Mouse (Mus musculus): ENCODE results near the gene Agr3.

Gene Agr3

GRCm38 (mm10) chr12:35925402-35925801 lies at the start of gene Agr3:
Gene Agr3 (plus strand): TSS chr12:35925620.
- no peak for DNase-seq (ENCODE audit: low spot score)

GRCm38 (mm10) chr12:35884892-35885558 lies 40.4 kb upstream of the Agr3 start:
- no peak for DNase-seq (ENCODE audit: low spot score)

- no peak for DNase-seq (ENCODE audit: low spot score)
These were observed 36.0 kb upstream of the Agr3 start for GRCm38 (mm10) chr12:35889383-35889782.

GRCm38 (mm10) chr12:35890756-35891155 lies 34.7 kb upstream of the Agr3 start:
- DNase-seq (ENCODE audit: low spot score), result no peak

GRCm38 (mm10) chr12:35894304-35894900 lies 31.0 kb upstream of the Agr3 start:
- DNase-seq (ENCODE audit: low spot score), result no peak

- peak; percentile 34 for DNase-seq (ENCODE audit: low spot score)
These were observed 29.3 kb upstream of the Agr3 start for GRCm38 (mm10) chr12:35895875-35896763.

GRCm38 (mm10) chr12:35896764-35897282 lies 28.6 kb upstream of the Agr3 start:
- DNase-seq (ENCODE audit: low spot score), result no peak

GRCm38 (mm10) chr12:35910632-35911031 lies 14.8 kb upstream of the Agr3 start:
- DNase-seq (ENCODE audit: low spot score), result no peak

- peak; percentile 7 for DNase-seq (ENCODE audit: low spot score)
These were observed 9.6 kb upstream of the Agr3 start for GRCm38 (mm10) chr12:35915813-35916212.

- no peak for DNase-seq (ENCODE audit: low spot score)
These were observed 9.0 kb upstream of the Agr3 start for GRCm38 (mm10) chr12:35916467-35916866.

- no peak for DNase-seq (ENCODE audit: low spot score)
These were observed 7.4 kb upstream of the Agr3 start for GRCm38 (mm10) chr12:35918031-35918430.

GRCm38 (mm10) chr12:35927804-35928203 lies 2.4 kb downstream of the Agr3 start:
- DNase-seq (ENCODE audit: low spot score), result no peak

- no peak for DNase-seq (ENCODE audit: low spot score)
These were observed 7.4 kb downstream of the Agr3 start for GRCm38 (mm10) chr12:35932816-35933215.

- DNase-seq (ENCODE audit: low spot score), result no peak
These were observed 26.3 kb downstream of the Agr3 start for GRCm38 (mm10) chr12:35951757-35952156.

- peak; percentile 13 for DNase-seq (ENCODE audit: low spot score)
These were observed 31.8 kb downstream of the Agr3 start for GRCm38 (mm10) chr12:35957235-35957634.

- peak; percentile 4 for DNase-seq (ENCODE audit: low spot score)
These were observed 40.8 kb downstream of the Agr3 start for GRCm38 (mm10) chr12:35966098-35966767.

- DNase-seq (ENCODE audit: low spot score), result no peak
These were observed 41.3 kb downstream of the Agr3 start for GRCm38 (mm10) chr12:35966768-35967141.

GRCm38 (mm10) chr12:35975898-35976297 lies 50.5 kb downstream of the Agr3 start:
- DNase-seq (ENCODE audit: low spot score), result no peak

GRCm38 (mm10) chr12:35977633-35978246 lies 52.3 kb downstream of the Agr3 start:
- no peak for DNase-seq (ENCODE audit: low spot score)

GRCm38 (mm10) chr12:35979625-35980024 lies 54.2 kb downstream of the Agr3 start:
- DNase-seq (ENCODE audit: low spot score), result no peak

GRCm38 (mm10) chr12:35981732-35982360 lies 56.4 kb downstream of the Agr3 start:
- peak; percentile 16 for DNase-seq (ENCODE audit: low spot score)
